Mouse (Mus musculus) intestine, postnatal 0 days (tissue): ENCODE data around the gene Slc25a28. TPM values are rescaled to one million over a fixed set of nuclear protein-coding genes. Genes with fewer than 3 reads are reported as not detected.

Experiments
- ATAC-seq: fragments of 200-750 bp; cut with Nextera tagmentation; 2 replicates; pipeline ENCODE4 v1.8.0; 2017; ENCODE audit warnings: mild to moderate bottlenecking, moderate TSS enrichment, moderate library complexity
- H3K27ac ChIP-seq: fragments of 300-500 bp; sonication (generic); 2 replicates; pipeline ENCODE4 v1.5.1; 2014; ENCODE audit warnings: mild to moderate bottlenecking, low read depth, low read length, moderate library complexity
- H3K27me3 ChIP-seq: fragments of 300-500 bp; sonication (generic); replicated peaks from 2 replicates; pipeline ENCODE4 v1.6.1; 2014; ENCODE audit warnings: low read length, mixed read lengths; ENCODE audit not compliant: control insufficient read depth, insufficient read depth
- H3K36me3 ChIP-seq: fragments of 300-500 bp; sonication (generic); 2 replicates; pipeline ENCODE4 v1.6.1; 2014; ENCODE audit warnings: mild to moderate bottlenecking, moderate library complexity; ENCODE audit not compliant: control insufficient read depth, insufficient read depth
- H3K4me1 ChIP-seq: fragments of 300-500 bp; sonication (generic); replicated peaks from 2 replicates; pipeline ENCODE4 v1.6.1; 2014; ENCODE audit warnings: antibody characterized with exemption, low read length, mixed read lengths; ENCODE audit not compliant: control insufficient read depth, insufficient read depth
- H3K4me2 ChIP-seq: fragments of 300-500 bp; sonication (generic); replicated peaks from 2 replicates; pipeline ENCODE4 v1.6.1; 2014; ENCODE audit warnings: low read depth, mild to moderate bottlenecking, moderate library complexity
- H3K4me3 ChIP-seq: fragments of 300-500 bp; sonication (generic); 2 replicates; pipeline ENCODE4 v1.5.1; 2014; ENCODE audit warnings: low read depth, low read length
- H3K9ac ChIP-seq: fragments of 300-500 bp; sonication (generic); 2 replicates; pipeline ENCODE4 v1.6.1; 2014; ENCODE audit warnings: mild to moderate bottlenecking, low read depth, low read length
- H3K9me3 ChIP-seq: fragments of 300-500 bp; sonication (generic); 2 replicates; pipeline ENCODE4 v1.6.1; 2016; ENCODE audit warnings: mixed run types; ENCODE audit not compliant: control insufficient read depth
- CTCF ChIP-seq: sonication (generic); IDR thresholded peaks from 2 replicates; pipeline ENCODE4 v1.5.1; 2016; ENCODE audit warnings: low read depth, mild to moderate bottlenecking, control low read depth, antibody characterized with exemption, moderate library complexity
- WGBS: fragments of 180-500 bp; shearing (Covaris S2); extraction: QIAGEN DNeasy Blood & Tissue Kit; methylation state at CpG from one replicate; pipeline ENCODE4 v1.1.7; 2014; 5-methylcytosine and 5-hydroxymethylcytosine counted together
- polyA plus RNA-seq: library from polyadenylated mRNA; unstranded; fragments of >200 nt; fragmentation: Nextera tagmentation; extraction: Ambion mirVana; gene quantifications from 2 replicates; pipeline ENCODE4 v1.2.1, GENCODE M21; 2015

Slc25a28 gene
- polyA plus RNA-seq, 1 experiment from 2014 or later, result 20.6 TPM

GRCm38 (mm10) chr19:43662176-43662967, 12.3 kb downstream of the Slc25a28 start:
- peak; percentile 69 for TF ChIP-seq CTCF
- peaks cover 38% of the 10 kb centered on the region for H3K36me3 ChIP-seq
- 46% methylated on average over 19 of the region's 19 CpGs for WGBS
- H3K9me3 ChIP-seq, result no peaks in the 10 kb centered on the region
- peak; percentile 52 for ATAC-seq
- H3K4me2 ChIP-seq, result no peak overlapping the region
- no peak overlapping the region for H3K27ac ChIP-seq
- H3K27me3 ChIP-seq, result no peaks in the 10 kb centered on the region
- no peak overlapping the region for H3K9ac ChIP-seq
- H3K4me3 ChIP-seq, result no peak overlapping the region
- no peaks in the 10 kb centered on the region for H3K4me1 ChIP-seq

- Histone ChIP-seq H3K27me3 (no peaks in the 10 kb centered on the region), H3K36me3 (peaks cover 30% of the 10 kb centered on the region), H3K9me3 (no peaks in the 10 kb centered on the region), H3K27ac (no peak overlapping the region), H3K4me3 (no peak overlapping the region), H3K4me1 (no peaks in the 10 kb centered on the region), H3K4me2 (no peak overlapping the region), H3K9ac (no peak overlapping the region)
- 82% methylated on average over 9 of the region's 9 CpGs for WGBS
- ATAC-seq, result no peak
- no peak for TF ChIP-seq CTCF
Observed at GRCm38 (mm10) chr19:43660774-43661173, 13.9 kb downstream of the Slc25a28 start.

GRCm38 (mm10) chr19:43659632-43660031, 15.0 kb downstream of the Slc25a28 start:
- WGBS, result 81% methylated on average over 6 of the region's 6 CpGs
- H3K9ac ChIP-seq, result no peak overlapping the region
- ATAC-seq, result no peak
- H3K27ac ChIP-seq, result no peak overlapping the region
- no peaks in the 10 kb centered on the region for H3K9me3 ChIP-seq
- no peaks in the 10 kb centered on the region for H3K27me3 ChIP-seq
- peaks cover 20% of the 10 kb centered on the region for H3K36me3 ChIP-seq
- no peaks in the 10 kb centered on the region for H3K4me1 ChIP-seq
- H3K4me3 ChIP-seq, result no peak overlapping the region
- no peak overlapping the region for H3K4me2 ChIP-seq
- TF ChIP-seq CTCF, result no peak

- 43% methylated on average over 11 of the region's 11 CpGs for WGBS
Observed at GRCm38 (mm10) chr19:43655735-43656492, 18.8 kb downstream of the Slc25a28 start.

GRCm38 (mm10) chr19:43651241-43651785, 23.4 kb downstream of the Slc25a28 start:
- ATAC-seq, result no peak
- no peak overlapping the region for H3K4me3 ChIP-seq
- H3K4me1 ChIP-seq, result no peaks in the 10 kb centered on the region; the same call in 1 of the 2 replicates
- H3K9me3 ChIP-seq, result no peaks in the 10 kb centered on the region
- no peaks in the 10 kb centered on the region for H3K36me3 ChIP-seq
- TF ChIP-seq CTCF, result no peak
- H3K9ac ChIP-seq, result no peak overlapping the region
- 0 out of 2 replicates have a peak, but pooled peaks cover 3% of the 10 kb centered on the region for H3K27me3 ChIP-seq
- H3K27ac ChIP-seq, result no peak overlapping the region
- 33% methylated on average over 8 of the region's 8 CpGs for WGBS
- H3K4me2 ChIP-seq, result no peak overlapping the region

More at GRCm38 (mm10) chr19:43655735-43656492, 18.8 kb downstream of the Slc25a28 start:
- H3K4me2 ChIP-seq, result no peak overlapping the region
- H3K4me3 ChIP-seq, result no peak overlapping the region
- peak; percentile 42; the same call in 1 of the 2 replicates for ATAC-seq
- H3K27me3 ChIP-seq, result 0 out of 2 replicates have a peak, but pooled peaks cover 3% of the 10 kb centered on the region
- no peak overlapping the region for H3K27ac ChIP-seq
- H3K9ac ChIP-seq, result no peak overlapping the region
- H3K36me3 ChIP-seq, result no peaks in the 10 kb centered on the region
- no peaks in the 10 kb centered on the region for H3K4me1 ChIP-seq
- no peaks in the 10 kb centered on the region for H3K9me3 ChIP-seq
- peak; percentile 95 for TF ChIP-seq CTCF

- Histone ChIP-seq H3K4me3 (no peak overlapping the region), H3K4me1 (no peaks in the 10 kb centered on the region; the same call in 1 of the 2 replicates), H3K9ac (no peak overlapping the region), H3K4me2 (no peak overlapping the region), H3K36me3 (no peaks in the 10 kb centered on the region), H3K27ac (no peak overlapping the region), H3K27me3 (0 out of 2 replicates have a peak, but pooled peaks cover under 1% of the 10 kb centered on the region), H3K9me3 (no peaks in the 10 kb centered on the region)
- no peak for TF ChIP-seq CTCF
- WGBS, result 79% methylated on average over 4 of the region's 4 CpGs
- ATAC-seq, result no peak
Observed at GRCm38 (mm10) chr19:43648343-43648742, 26.3 kb downstream of the Slc25a28 start.
